Mouse (Mus musculus) ES-Bruce4 (cell line): ENCODE results near the gene Hps3.

ENCODE experiments used
- CTCF ChIP-seq: IDR thresholded peaks from one replicate; pipeline ENCODE4 v1.8.1; 2011; ENCODE audit warnings: low read depth, low read length
- EP300 ChIP-seq: IDR thresholded peaks from 2 replicates; pipeline ENCODE4 v1.6.1; 2011; ENCODE audit warnings: low read depth, low read length; ENCODE audit not compliant: insufficient read depth
- POLR2A ChIP-seq: IDR thresholded peaks from one replicate; pipeline ENCODE4 v1.8.1; 2011; ENCODE audit warnings: low read length; ENCODE audit not compliant: insufficient read depth

DNA sequence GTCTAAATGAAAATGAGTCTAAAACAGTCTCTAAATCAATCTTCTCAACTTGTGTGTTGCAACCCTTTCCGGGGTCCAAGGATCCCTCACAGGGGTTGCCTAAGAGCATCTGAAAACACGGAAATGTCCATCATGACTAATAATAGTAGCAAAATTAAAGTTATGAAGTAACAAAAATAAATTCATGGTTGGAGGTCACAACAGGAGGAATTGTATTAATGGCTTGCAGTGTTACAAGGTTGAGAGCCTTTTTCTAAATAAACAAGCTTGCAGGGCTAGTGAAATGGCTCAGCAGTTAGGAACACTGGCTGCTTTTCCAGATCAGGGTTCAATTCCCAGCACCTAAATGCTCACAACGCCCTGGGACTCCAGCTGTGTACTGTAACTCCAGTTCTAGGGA, 45.1 kb downstream of the Hps3 start:
- TF ChIP-seq POLR2A, result no peak
- no peak for TF ChIP-seq CTCF
- TF ChIP-seq EP300, result no peak
